Mouse (Mus musculus) thymus, postnatal 4 days (tissue): ENCODE data around the gene Fam129c.

Source experiments
- DNase-seq: peaks from one replicate; pipeline ENCODE4 v3.0.0; 2021

The Fam129c gene

GRCm38 (mm10) chr8:71597451-71597850 is at the start of gene Fam129c:
Gene Fam129c (plus strand): TSS chr8:71597648.
- no peak for DNase-seq

GRCm38 (mm10) chr8:71550754-71551153 is 46.7 kb upstream of the Fam129c start:
- peak; percentile 53 for DNase-seq

- no peak for DNase-seq
Measured at GRCm38 (mm10) chr8:71552770-71553169, 44.7 kb upstream of the Fam129c start.

- DNase-seq, result no peak
Measured at GRCm38 (mm10) chr8:71554001-71554400, 43.4 kb upstream of the Fam129c start.

GRCm38 (mm10) chr8:71554644-71555043 is 42.8 kb upstream of the Fam129c start:
- DNase-seq, result no peak

- DNase-seq, result peak; percentile 82
Measured at GRCm38 (mm10) chr8:71558071-71558957, 39.1 kb upstream of the Fam129c start, which contains the start of gene Tmem221. Gene Tmem221 (minus strand): TSS chr8:71558871.

- peak; percentile 93 for DNase-seq
Measured at GRCm38 (mm10) chr8:71558958-71559690, 38.3 kb upstream of the Fam129c start.

GRCm38 (mm10) chr8:71560071-71560470 is 37.4 kb upstream of the Fam129c start:
- DNase-seq, result no peak

- no peak for DNase-seq
Measured at GRCm38 (mm10) chr8:71560765-71561164, 36.7 kb upstream of the Fam129c start.

GRCm38 (mm10) chr8:71561401-71561800 is 36.0 kb upstream of the Fam129c start:
- peak; percentile 83 for DNase-seq

GRCm38 (mm10) chr8:71562751-71563150 is 34.7 kb upstream of the Fam129c start:
- peak; percentile 95 for DNase-seq

- DNase-seq, result peak; percentile 55
Measured at GRCm38 (mm10) chr8:71563992-71564391, 33.5 kb upstream of the Fam129c start.

GRCm38 (mm10) chr8:71566501-71566900 is 30.9 kb upstream of the Fam129c start, which contains the start of gene Nxnl1:
Gene Nxnl1 (minus strand): TSS chr8:71566601.
- DNase-seq, result no peak

- DNase-seq, result no peak
Measured at GRCm38 (mm10) chr8:71567587-71567986, 29.9 kb upstream of the Fam129c start.

GRCm38 (mm10) chr8:71568387-71568937 is 29.0 kb upstream of the Fam129c start, which contains the start of gene Slc27a1:
Gene Slc27a1 (plus strand): TSS chr8:71568882.
- no peak for DNase-seq

- no peak for DNase-seq
Measured at GRCm38 (mm10) chr8:71568941-71569340, 28.5 kb upstream of the Fam129c start.

GRCm38 (mm10) chr8:71569366-71570290 is 27.8 kb upstream of the Fam129c start:
- peak; percentile 74 for DNase-seq

GRCm38 (mm10) chr8:71570291-71570954 is 27.0 kb upstream of the Fam129c start:
- peak; percentile 94 for DNase-seq

- DNase-seq, result no peak
Measured at GRCm38 (mm10) chr8:71572077-71572476, 25.4 kb upstream of the Fam129c start.

GRCm38 (mm10) chr8:71572847-71573633 is 24.4 kb upstream of the Fam129c start:
- DNase-seq, result no peak

GRCm38 (mm10) chr8:71574426-71574825 is 23.0 kb upstream of the Fam129c start:
- no peak for DNase-seq
